Mouse (Mus musculus): ENCODE results near the gene Cux2.

Cux2 gene

GRCm38 (mm10) chr5:121871515-121872030 is 178.3 kb downstream of the Cux2 start:
- in situ Hi-C loops (cut with MboI, MseI): no loop called here

- in situ Hi-C loops (cut with MboI, MseI): no loop called here
Measured at GRCm38 (mm10) chr5:121870832-121871231, 179.1 kb downstream of the Cux2 start.

GRCm38 (mm10) chr5:121867963-121868362 is 181.9 kb downstream of the Cux2 start:
- in situ Hi-C loops (cut with MboI, MseI): no loop called here

- in situ Hi-C loops (cut with MboI, MseI): no loop called here
Measured at GRCm38 (mm10) chr5:121864330-121864729, 185.6 kb downstream of the Cux2 start.

GRCm38 (mm10) chr5:121861964-121862363 is 187.9 kb downstream of the Cux2 start:
- in situ Hi-C loops (cut with MboI, MseI): no loop called here

- in situ Hi-C loops (cut with MboI, MseI): no loop called here
Measured at GRCm38 (mm10) chr5:121858427-121858826, 191.5 kb downstream of the Cux2 start.

- in situ Hi-C loops (cut with MboI, MseI): no loop called here
Measured at GRCm38 (mm10) chr5:121856740-121857139, 193.2 kb downstream of the Cux2 start.

- in situ Hi-C loops (cut with MboI, MseI): no loop called here
Measured at GRCm38 (mm10) chr5:121854768-121855167, 195.1 kb downstream of the Cux2 start.

- in situ Hi-C loops (cut with MboI, MseI): no loop called here
Measured at GRCm38 (mm10) chr5:121853368-121854051, 196.4 kb downstream of the Cux2 start.

- in situ Hi-C loops (cut with MboI, MseI): loop anchor here (25.0 kb wide), 2 partner anchors 513 to 1337 kb away; partner anchors contain the start of genes Fam216a, Gpn3, Plbd2 and Rad9b
Measured at GRCm38 (mm10) chr5:121849478-121850349, 200.2 kb downstream of the Cux2 start.

- in situ Hi-C loops (cut with MboI, MseI): loop anchor here (25.0 kb wide), 2 partner anchors 514 to 1336 kb away; partner anchors contain the start of genes Fam216a, Gpn3, Plbd2 and Rad9b
Measured at GRCm38 (mm10) chr5:121848743-121849142, 201.2 kb downstream of the Cux2 start, which contains the start of gene Pheta1. Gene Pheta1 (plus strand): TSS chr5:121848984.

GRCm38 (mm10) chr5:121848035-121848519 is 201.8 kb downstream of the Cux2 start:
- in situ Hi-C loops (cut with MboI, MseI): loop anchor here (25.0 kb wide), 2 partner anchors 514 to 1336 kb away; partner anchors contain the start of genes Fam216a, Gpn3, Plbd2 and Rad9b

GRCm38 (mm10) chr5:121847269-121847668 is 202.6 kb downstream of the Cux2 start:
- in situ Hi-C loops (cut with MboI, MseI): loop anchor here (25.0 kb wide), 2 partner anchors 515 to 1335 kb away; partner anchors contain the start of genes Fam216a, Gpn3, Plbd2 and Rad9b

- in situ Hi-C loops (cut with MboI, MseI): loop anchor here (25.0 kb wide), 2 partner anchors 516 to 1334 kb away; partner anchors contain the start of genes Fam216a, Gpn3, Plbd2 and Rad9b
Measured at GRCm38 (mm10) chr5:121846322-121846721, 203.6 kb downstream of the Cux2 start.

GRCm38 (mm10) chr5:121845361-121845760 is 204.5 kb downstream of the Cux2 start:
- in situ Hi-C loops (cut with MboI, MseI): loop anchor here (25.0 kb wide), 2 partner anchors 517 to 1333 kb away; partner anchors contain the start of genes Fam216a, Gpn3, Plbd2 and Rad9b

- in situ Hi-C loops (cut with MboI, MseI): loop anchor here (25.0 kb wide), 2 partner anchors 519 to 1331 kb away; partner anchors contain the start of genes Fam216a, Gpn3, Plbd2 and Rad9b
Measured at GRCm38 (mm10) chr5:121843138-121843905, 206.6 kb downstream of the Cux2 start.

- in situ Hi-C loops (cut with MboI, MseI): loop anchor here (25.0 kb wide), 2 partner anchors 520 to 1330 kb away; partner anchors contain the start of genes Fam216a, Gpn3, Plbd2 and Rad9b
Measured at GRCm38 (mm10) chr5:121842665-121843118, 207.2 kb downstream of the Cux2 start.

GRCm38 (mm10) chr5:121841973-121842372 is 207.9 kb downstream of the Cux2 start:
- in situ Hi-C loops (cut with MboI, MseI): loop anchor here (25.0 kb wide), 2 partner anchors 520 to 1330 kb away; partner anchors contain the start of genes Fam216a, Gpn3, Plbd2 and Rad9b

- in situ Hi-C loops (cut with MboI, MseI): loop anchor here (25.0 kb wide), 2 partner anchors 521 to 1329 kb away; partner anchors contain the start of genes Fam216a, Gpn3, Plbd2 and Rad9b
Measured at GRCm38 (mm10) chr5:121841516-121841915, 208.4 kb downstream of the Cux2 start.

- in situ Hi-C loops (cut with MboI, MseI): loop anchor here (25.0 kb wide), 2 partner anchors 523 to 1327 kb away; partner anchors contain the start of genes Fam216a, Gpn3, Plbd2 and Rad9b
Measured at GRCm38 (mm10) chr5:121839128-121839473, 210.8 kb downstream of the Cux2 start.
